Mouse (Mus musculus): ENCODE results near the gene Sqstm1. TPM values are rescaled to one million over a fixed set of nuclear protein-coding genes. Genes with fewer than 3 reads are reported as not detected.

Gene Sqstm1
- total RNA-seq, 2 experiments from 2014 or later = 89.7 to 165 TPM

DNA sequence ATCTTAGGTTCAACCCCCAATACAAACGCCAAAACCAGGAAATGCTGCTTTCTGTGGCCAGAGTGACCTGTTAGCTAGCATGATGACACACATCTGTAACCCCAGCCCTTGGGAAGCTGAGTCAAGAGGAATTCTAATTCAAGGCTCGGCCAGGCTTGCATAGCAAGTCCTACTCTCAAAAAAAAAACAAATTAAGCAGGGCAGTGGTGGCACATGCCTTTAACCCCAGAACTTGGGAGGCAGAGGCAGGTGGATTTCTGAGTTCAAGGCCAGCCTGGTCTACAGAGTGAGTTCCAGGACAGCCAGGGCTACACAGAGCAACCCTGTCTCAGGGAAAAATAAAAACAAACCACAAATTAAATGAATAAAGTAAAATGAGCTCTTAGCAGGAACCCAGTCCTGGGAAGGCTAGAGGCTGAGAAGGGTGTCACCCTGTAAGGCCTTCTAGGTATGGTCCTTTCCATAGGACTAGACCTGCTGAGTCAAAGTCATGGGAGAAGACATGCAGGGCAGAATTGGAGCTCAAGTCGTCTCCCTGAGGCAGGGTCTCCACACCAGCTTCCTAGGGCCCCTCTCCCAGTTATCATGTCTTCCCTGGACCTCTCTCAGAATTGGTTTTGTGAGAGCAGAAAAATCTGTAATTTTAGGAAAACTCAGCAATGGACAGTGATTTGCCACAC, 1.6 kb upstream of the Sqstm1 start:
- no peak for ATAC-seq (replicated peaks; ENCODE audit: poor library complexity, severe bottlenecking)

DNA sequence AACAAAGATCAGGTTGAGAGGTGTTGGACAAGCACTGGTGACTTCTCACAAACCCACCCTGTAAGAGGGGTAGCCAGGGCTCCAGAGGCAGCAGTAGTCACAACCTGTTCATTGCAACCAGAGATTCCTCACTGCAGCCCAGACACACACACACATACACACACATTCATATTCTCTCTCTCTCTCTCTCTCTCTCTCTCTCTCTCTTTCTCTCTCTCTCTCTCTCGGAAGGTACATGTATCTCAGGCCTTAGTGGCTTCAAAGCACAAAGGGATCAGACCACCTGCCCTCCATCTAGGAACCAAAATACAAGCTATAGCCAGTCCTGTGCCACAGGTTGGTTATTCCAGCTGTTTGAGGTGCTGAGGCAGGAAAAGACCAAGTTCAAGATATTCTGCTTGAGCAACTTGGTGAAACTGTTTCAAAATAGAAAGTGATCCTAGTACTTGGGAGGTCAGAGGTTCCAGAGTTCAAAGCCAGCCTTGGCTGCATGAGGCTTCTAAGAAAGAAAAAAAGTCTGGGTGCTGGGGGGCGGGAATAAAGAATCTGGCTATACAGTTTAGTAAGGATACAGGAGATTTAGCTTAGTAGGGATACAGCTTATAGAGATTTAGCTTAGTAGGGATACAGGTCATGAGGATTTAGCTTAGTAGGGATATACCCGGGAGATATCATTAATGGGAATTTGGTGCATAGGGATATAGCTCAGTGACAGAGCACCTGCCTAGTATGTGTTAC, 864 bp upstream of the Sqstm1 start:
- no peak for ATAC-seq (replicated peaks; ENCODE audit: poor library complexity, severe bottlenecking)

DNA sequence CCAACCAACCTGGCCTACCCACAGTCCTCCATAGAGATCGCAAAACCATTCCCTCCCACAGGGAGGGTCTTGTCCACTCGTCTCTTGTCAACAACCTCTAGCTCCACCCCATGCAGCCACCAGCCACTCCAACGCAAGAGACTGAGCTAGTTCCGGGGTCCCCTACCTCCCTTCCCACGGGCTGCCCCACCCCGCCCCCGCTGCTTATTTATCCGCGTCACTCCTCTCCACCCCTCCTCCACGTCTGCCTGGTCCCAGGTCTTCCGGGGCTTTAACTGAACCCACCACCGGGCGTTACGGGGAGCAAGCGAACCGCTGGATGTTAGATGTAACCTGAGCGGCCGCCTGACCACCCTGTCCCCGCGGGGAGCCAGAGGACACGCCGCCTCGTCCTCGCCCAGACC, 524 bp downstream of the Sqstm1 start:
- ATAC-seq (replicated peaks; ENCODE audit: poor library complexity, severe bottlenecking) = peak; percentile 81

DNA sequence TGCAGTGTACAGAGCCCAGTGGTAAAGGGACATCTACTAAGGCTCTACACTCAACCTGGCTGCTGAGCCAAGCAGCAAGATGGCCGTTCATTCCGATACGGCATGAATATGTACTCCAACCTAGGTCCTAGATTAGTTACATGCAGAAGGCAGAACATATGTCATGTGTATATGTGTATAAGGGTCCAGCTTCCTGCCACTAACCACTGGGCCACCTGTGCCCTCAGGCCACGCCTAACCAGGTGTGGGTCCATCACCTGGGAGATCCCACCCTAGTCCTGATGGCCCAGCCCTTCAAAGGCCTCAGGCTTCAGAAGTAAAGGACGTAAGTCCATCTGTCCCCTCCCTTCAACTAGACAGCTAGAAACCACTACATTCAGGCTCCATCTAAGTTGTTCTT, 2.6 kb downstream of the Sqstm1 start:
- ATAC-seq (replicated peaks; ENCODE audit: poor library complexity, severe bottlenecking) = no peak

DNA sequence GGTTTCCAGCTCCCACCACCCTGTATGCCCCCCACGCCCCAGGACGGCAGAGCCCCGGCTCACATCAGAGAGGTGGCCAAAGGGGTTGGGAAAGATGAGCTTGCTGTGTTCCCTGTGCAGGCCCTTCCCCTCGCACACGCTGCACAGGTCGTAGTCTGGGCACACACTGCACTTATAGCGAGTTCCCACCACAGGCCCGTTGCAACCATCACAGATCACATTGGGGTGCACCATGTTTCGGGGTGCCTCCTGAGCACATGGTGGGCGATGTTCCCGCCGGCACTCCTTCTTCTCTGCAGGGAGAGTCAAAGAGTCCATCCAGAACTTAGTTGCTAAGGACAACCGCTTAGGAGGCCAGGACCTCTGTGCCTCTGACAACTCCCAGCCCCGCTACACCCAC, 3.3 kb downstream of the Sqstm1 start:
- no peak for ATAC-seq (replicated peaks; ENCODE audit: poor library complexity, severe bottlenecking)

DNA sequence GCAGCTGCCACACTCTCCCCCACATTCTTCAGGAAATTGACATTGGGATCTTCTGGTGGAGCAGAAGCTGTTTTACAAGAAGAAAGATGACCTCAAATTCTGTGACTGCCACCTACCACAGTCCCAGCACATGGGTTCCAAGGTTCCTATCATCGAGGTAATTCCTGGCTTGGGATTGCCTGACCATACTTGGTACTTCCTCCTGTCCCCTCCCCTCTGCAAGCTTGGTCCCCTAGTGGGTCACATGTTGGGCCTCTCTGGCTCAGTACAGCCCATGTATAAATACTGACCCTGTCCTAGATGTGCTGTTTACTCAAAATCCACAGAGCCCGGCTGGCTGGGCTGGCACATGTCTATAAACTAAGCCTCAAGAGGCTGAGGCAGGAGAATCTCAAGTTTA, 4.6 kb downstream of the Sqstm1 start:
- ATAC-seq (replicated peaks; ENCODE audit: poor library complexity, severe bottlenecking) = no peak

DNA sequence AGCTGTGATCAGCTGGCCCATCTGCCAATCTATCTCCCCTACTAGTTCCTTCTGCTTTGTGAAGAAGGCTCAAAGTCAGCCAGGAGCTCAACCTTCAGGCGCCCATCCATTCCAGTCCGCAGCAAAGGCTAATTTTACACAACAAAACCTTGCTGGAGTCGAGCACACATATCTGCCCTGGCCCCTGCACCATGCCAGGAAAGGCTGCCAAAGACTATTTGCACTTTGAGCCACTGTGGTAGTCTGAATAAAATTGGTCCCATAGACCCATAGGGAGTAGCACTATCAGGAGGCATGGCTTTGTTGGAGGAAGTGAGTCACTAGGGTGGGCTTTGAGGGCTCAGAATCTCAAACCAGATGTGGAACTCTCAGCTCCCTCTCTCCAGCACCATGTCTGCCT, 5.2 kb downstream of the Sqstm1 start:
- no peak for ATAC-seq (replicated peaks; ENCODE audit: poor library complexity, severe bottlenecking)

DNA sequence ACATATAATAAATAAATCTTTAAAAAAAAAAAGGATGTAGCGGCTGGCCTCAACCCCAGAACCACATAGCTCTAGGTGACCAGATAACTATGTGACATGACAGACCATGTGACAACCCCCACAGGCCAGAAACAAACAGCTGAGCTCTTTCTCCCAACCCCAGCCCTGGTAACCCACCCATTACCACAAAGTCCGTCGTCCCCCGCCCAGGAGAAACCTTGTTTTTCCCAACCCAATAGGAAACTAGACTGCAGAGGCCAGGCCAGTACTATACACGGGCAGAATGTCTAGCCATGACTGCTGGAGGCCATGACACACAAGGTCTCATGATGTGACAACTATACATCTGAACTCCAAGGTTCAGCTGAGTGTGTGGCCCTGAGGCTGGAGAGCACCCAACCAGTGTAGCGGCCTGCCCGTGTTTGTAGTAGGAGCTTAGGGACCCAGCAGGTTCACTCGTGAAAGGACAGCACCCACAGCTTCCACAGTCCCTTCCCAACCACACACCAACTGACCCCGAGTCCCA, 7.3 kb downstream of the Sqstm1 start:
- no peak for ATAC-seq (replicated peaks; ENCODE audit: poor library complexity, severe bottlenecking)

DNA sequence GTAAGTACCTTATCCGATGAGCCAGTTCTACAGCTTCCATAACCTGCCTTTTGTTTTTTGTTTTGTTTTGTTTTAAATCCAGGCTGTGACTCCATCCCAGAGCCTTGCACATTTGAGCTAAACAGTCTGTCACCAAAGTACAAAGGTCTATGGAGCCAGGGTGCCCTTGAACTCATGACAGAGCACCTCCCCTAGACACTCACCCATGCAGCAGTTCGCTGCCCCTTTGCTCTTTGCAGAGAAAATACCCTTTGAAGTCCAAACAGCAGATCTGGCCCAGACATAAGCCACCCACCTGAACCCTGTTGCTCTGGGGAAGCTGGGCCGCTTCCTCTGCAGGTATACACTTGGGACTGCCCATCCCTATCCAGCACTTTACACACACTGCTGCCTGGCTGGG, 9.0 kb downstream of the Sqstm1 start:
- no peak for ATAC-seq (replicated peaks; ENCODE audit: poor library complexity, severe bottlenecking)

DNA sequence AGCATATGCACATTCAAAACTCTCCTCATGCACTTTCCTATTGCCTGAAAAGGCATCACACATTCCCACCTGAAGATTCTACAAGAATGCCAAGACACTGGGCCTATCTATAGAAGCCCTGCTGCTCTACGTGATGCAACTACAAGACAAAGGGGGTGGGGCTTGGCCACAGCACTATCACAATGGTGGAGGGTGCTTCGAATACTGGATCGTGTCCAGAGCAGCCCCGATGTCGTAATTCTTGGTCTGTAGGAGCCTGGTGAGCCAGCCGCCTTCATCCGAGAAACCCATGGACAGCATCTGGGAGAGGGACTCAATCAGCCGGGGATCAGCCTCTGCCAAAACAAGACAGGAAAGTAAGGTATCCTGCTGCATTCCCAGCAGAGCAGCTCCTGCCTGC, 10.0 kb downstream of the Sqstm1 start:
- peak; percentile 81 for ATAC-seq (replicated peaks; ENCODE audit: poor library complexity, severe bottlenecking)

DNA sequence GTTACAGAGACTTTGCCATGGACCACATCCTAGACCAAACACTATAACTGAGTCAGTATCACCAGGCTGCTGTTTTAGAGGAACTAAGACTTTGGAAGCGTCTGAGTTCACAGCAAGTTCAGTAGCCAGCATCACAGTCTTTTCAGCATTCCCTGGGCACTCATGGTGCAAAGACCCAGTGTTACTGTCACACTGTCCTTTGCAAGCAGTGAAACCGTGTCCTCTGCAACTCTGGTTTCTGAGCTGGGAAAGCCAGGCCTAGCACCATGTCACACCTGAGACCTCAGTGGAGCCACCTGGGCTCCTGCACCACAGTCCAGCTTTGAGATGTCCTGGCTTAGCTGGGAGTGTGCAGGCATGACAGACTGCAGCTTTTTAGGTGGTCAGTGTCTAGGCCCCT, 11.7 kb downstream of the Sqstm1 start:
- ATAC-seq (replicated peaks; ENCODE audit: poor library complexity, severe bottlenecking) = no peak

DNA sequence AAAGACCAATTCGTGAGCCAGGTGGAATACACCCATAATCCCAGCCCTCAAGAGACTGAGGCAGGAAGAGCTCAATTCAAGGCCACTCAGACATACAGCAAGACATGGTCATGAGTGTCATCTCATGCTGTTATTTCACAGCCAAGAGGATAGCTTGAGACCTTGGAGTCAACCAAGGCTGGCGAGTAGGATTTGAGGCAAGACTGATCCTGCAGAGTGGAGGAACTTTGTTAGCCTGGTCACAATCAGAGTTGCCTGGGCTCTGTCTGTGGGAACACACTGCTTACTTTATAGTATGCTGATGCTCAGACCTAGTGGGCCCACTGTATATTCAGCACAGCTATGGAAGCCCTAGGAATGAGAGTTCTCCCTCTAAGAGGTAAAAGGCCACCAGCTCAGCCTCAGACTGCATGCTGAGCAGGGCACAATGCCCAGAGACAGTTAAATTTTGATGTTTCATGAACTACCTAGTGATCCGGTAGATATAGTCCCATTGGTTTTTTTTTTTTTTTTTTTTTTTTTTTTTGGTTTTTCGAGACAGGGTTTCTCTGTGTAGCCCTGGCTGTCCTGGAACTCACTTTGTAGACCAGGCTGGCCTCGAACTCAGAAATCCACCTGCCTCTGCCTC, 12.3 kb downstream of the Sqstm1 start:
- ATAC-seq (replicated peaks; ENCODE audit: poor library complexity, severe bottlenecking) = no peak

DNA sequence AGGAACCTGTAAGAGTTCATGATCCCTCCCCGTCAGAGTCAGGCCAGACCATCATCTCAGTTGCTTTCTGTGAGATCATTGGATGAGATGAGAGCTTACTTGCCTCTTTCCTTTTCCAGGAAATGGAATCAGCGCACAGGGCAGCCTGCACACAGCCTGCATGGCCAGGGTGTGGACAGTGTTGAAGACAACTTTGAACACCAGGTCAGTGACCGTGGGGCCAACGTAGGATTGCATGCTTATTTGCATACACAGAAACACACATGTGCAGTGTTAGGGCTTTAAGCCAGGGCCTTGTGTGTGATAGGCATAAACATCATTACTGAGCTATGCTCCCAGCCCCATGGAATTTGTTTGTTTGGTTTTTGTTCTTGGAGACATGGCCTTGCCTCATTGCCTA, 13.1 kb downstream of the Sqstm1 start:
- ATAC-seq (replicated peaks; ENCODE audit: poor library complexity, severe bottlenecking) = no peak

DNA sequence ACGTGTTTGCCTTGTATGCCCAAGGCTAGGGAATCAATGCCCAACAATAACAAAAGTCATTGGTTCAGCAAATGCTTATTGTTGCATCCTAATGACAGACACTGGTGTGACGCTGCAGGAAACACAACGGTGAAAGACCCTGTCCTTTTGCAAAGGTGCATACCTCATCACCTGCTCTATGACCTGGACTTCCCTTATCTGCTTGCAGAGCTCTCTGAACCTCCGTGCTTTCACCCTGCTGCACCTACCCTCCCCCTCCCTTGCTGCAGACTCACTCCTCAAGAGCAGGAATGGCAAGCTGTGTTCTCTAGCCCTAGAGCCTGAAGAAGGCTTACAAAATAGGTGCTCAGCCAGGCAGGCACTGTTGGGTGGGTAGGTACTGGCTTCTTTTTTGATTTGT, 15.8 kb downstream of the Sqstm1 start:
- no peak for ATAC-seq (replicated peaks; ENCODE audit: poor library complexity, severe bottlenecking)

DNA sequence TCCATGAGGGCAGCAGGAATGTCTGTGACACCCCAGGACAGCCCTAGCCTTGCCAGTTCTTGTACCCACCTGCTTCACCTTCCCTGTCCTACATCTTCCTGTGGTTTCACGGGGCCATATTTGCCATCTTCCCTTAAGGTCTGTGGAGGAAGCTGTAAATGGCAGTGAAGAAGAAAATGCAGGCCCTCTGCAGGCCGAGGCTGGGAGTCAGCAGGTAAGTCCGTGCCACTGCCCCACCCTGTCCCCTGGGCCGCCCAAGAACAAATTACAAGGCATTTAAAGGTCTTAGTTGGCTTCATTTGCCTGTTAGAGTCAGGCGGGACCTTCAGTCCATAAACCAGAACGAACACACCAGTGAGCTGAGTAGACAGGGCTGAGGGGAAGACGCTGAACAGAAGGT, 16.6 kb downstream of the Sqstm1 start:
- no peak for ATAC-seq (replicated peaks; ENCODE audit: poor library complexity, severe bottlenecking)

DNA sequence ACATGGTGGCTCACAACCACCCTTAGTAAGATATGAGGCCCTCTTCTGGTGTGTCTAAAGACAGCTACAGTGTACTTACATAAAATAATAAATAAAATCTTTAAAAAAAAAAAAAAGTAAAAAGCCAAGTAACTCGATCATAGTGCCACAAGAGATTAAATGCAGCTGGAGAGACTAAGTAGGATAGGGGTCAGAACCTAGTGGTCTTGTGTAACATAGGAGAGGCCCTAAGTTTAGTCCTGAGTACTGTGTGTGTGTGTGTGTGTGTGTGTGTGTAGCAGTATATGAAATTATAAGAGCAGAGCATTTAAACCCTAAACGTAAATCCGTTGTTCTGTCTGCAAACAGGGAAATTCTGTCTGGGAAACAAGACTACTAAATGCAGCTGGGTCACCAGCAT, 18.3 kb downstream of the Sqstm1 start:
- no peak for ATAC-seq (replicated peaks; ENCODE audit: poor library complexity, severe bottlenecking)

DNA sequence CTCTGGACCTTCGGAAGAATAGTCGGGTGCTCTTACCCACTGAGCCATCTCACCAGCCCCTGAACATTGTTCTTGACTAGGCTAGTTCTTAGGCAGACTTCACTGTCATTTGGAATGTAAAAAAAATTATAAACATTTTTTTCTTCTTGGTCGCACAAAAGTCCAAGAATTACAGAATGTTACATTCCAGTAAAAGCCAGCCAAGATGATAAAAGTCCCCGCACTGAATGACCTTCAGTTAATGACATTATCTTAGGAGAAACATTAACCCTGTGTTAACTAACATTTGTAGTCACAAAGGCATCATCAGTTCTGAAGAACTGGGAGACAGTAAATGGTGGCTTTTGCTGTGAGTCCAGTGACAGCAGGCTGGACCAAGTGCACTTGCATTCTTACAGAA, 20.3 kb downstream of the Sqstm1 start:
- no peak for ATAC-seq (replicated peaks; ENCODE audit: poor library complexity, severe bottlenecking)

DNA sequence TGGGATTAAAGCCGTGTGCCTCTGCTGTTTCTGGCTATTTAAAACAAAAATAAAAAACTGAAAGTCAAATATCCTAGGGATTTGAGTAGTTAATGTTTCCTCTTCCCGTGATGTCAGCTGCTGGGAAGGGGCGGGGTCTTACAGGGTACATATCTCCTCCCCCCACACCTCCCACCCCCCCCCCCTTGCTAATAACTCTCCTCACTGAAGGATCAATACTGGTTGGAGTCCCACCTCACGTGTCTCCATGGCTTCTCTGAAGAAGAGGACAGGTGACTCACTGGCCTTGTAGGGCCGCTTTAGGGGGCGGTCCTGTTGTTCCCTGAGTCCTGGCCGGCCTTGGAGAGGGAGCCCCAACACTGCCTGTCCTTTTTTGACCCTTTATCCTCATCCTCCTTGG, 21.9 kb downstream of the Sqstm1 start:
- ATAC-seq (replicated peaks; ENCODE audit: poor library complexity, severe bottlenecking) = no peak

DNA sequence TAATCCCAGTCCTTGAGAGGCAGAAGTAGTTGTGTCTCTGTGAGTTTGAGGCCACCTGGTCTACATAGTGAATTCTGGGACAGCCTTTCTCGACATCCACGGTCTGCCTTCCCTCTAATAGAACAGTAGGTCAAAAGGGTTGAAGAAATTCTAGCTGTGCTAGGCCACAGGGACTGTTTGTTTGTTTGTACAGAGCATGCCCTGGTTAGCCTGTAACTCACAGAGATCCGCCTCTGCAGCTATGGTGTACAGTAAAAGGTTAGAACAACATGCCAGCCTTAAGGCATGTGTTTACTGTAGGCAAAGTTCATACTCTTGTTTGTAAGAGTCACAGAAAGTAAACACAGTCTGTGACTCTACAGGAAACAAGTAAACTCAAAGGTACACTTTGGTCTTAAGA, 25.8 kb downstream of the Sqstm1 start:
- ATAC-seq (replicated peaks; ENCODE audit: poor library complexity, severe bottlenecking) = no peak

DNA sequence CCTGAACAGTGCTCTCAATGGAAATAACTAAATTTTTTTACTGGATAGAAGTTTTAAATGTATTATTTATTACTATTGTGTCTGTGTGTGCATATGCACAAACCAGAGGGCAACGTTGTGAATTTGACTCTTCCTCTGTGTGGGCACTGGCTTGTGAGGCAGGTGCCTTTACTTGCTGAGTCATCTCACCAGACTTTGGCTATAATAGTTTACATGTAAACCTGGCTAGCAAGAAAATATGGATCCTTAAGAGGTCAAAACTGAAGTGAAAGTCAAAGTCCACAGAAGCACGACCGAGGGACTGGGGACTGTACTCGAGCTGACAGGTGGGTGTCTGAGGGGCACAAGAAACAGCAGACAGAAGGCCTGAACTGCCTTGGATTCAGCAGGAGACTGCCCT, 27.9 kb downstream of the Sqstm1 start:
- no peak for ATAC-seq (replicated peaks; ENCODE audit: poor library complexity, severe bottlenecking)

DNA sequence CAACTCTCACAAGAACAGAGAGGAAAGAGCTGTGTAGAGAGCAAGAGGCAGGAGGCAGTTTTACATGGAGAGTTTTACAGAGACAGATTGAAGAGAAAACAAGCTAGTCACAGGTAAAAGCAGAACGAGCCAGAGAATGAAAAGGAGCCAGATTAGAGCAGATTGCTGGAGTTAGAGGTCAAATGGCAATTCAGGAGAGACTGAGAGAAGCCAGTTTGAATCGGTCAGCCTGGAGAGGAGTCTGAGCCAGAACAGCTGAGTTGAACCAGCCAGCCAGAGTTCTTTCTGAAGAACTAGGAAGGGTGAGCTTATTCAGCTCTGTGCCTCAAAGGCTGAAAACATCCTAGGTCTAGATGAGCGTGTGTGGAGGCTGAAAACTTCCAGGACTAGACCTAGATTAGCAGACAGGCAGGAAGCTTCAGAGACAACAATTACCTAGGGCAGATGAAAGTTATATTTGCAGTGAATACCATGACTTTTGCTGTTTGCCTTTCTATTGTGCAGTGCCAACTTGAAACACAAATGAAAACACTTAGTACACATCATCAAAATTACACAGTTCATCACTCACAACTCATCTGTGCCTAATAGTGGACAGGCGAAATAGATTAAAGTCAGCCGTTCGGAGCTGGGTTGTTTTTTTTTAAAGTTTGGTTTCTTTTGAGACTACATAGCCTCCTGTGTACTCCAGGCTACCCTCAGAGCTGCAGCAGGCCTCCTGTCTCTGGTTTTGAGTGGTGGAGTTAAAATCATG, 30.0 kb downstream of the Sqstm1 start:
- ATAC-seq (replicated peaks; ENCODE audit: poor library complexity, severe bottlenecking) = no peak
